Mouse (Mus musculus) CH12.LX (cell line): ENCODE results near the gene Pla2g16. TPM values are rescaled to one million over a fixed set of nuclear protein-coding genes. Genes with fewer than 3 reads are reported as not detected.

ENCODE experiments used
- DNase-seq: peaks from one replicate; pipeline ENCODE4 v3.0.0-alpha.2; 2013; ENCODE audit errors: extremely low read depth
- H3K27ac ChIP-seq: 2 replicates; pipeline ENCODE4 v1.5.1; 2012; ENCODE audit warnings: low read depth, mild to moderate bottlenecking, control low read depth, moderate library complexity; ENCODE audit not compliant: insufficient read depth
- H3K27me3 ChIP-seq: replicated peaks from 2 replicates; pipeline ENCODE3; 2012; ENCODE audit warnings: inconsistent platforms
- H3K36me3 ChIP-seq, 2 experiments: replicated peaks in 1 of 2; 2 replicates each; pipeline versions ENCODE3 to v1.6.1; 2012; ENCODE audit warnings: inconsistent platforms in 1 of 2, low read length in 1 of 2, mild to moderate bottlenecking in 1 of 2, mixed read lengths in 1 of 2, moderate library complexity in 1 of 2; ENCODE audit not compliant: control insufficient read depth in 1 of 2, insufficient read depth in 1 of 2
- H3K4me1 ChIP-seq, 2 experiments: 2 replicates each; pipeline ENCODE4 v1.6.1; 2012; ENCODE audit warnings: inconsistent platforms in 1 of 2, moderate library complexity in 1 of 2; ENCODE audit not compliant: insufficient read depth in 2 of 2, control insufficient read depth in 1 of 2
- H3K4me2 ChIP-seq: 2 replicates; pipeline ENCODE4 v1.6.1; 2012; ENCODE audit warnings: low read depth, mild to moderate bottlenecking, control low read depth; ENCODE audit not compliant: poor library complexity, insufficient read depth, severe bottlenecking
- H3K4me3 ChIP-seq, 3 experiments: fragments of 150-350 bp in 1 of 3; sonication (generic) in 1 of 3; replicated peaks in 1 of 3; 2 replicates each; pipeline versions ENCODE3 to v1.5.1; 2011 to 2012; ENCODE audit warnings: low read depth in 2 of 3, low read length in 2 of 3, mild to moderate bottlenecking in 2 of 3, moderate library complexity in 2 of 3, control low read depth in 1 of 3, improper control_type of control experiment in 1 of 3, inconsistent platforms in 1 of 3, mixed read lengths in 1 of 3; ENCODE audit not compliant: poor library complexity in 1 of 3
- H3K79me2 ChIP-seq: replicated peaks from 2 replicates; pipeline ENCODE4 v1.6.1; 2012; ENCODE audit warnings: mild to moderate bottlenecking, moderate library complexity; ENCODE audit not compliant: control insufficient read depth, poor library complexity, insufficient read depth, severe bottlenecking; ENCODE audit errors: extremely low read depth
- H3K9ac ChIP-seq: 2 replicates; pipeline ENCODE4 v1.6.1; 2012; ENCODE audit warnings: low read depth, mild to moderate bottlenecking, control low read depth, moderate library complexity; ENCODE audit not compliant: insufficient read depth
- H3K9me3 ChIP-seq: replicated peaks from 2 replicates; pipeline ENCODE3; 2012; ENCODE audit warnings: low read length, inconsistent platforms, mixed read lengths
- BHLHE40 ChIP-seq: IDR thresholded peaks from 2 replicates; pipeline ENCODE4 v1.6.1; 2011; ENCODE audit warnings: mild to moderate bottlenecking, low read depth, low read length, improper control_type of control experiment
- CHD1 ChIP-seq: IDR thresholded peaks from 2 replicates; pipeline ENCODE4 v1.6.1; 2012; ENCODE audit warnings: low read depth, low read length, improper control_type of control experiment, inconsistent platforms
- CTCF ChIP-seq, 2 experiments: IDR thresholded peaks in 1 of 2; conservative IDR thresholded peaks in 1 of 2; 2 replicates each; pipeline ENCODE4 v1.5.1; 2011 to 2012; ENCODE audit warnings: low read depth in 2 of 2, low read length in 2 of 2, improper control_type of control experiment in 1 of 2, inconsistent platforms in 1 of 2, mild to moderate bottlenecking in 1 of 2, moderate library complexity in 1 of 2
- ELF1 ChIP-seq: IDR thresholded peaks from 2 replicates; pipeline ENCODE4 v1.6.1; 2014; ENCODE audit warnings: low read depth, mild to moderate bottlenecking, inconsistent platforms, low read length, improper control_type of control experiment
- ETS1 ChIP-seq: conservative IDR thresholded peaks from 2 replicates; pipeline ENCODE4 v1.6.1; 2012; ENCODE audit warnings: low read depth, mild to moderate bottlenecking, inconsistent platforms, low read length, improper control_type of control experiment, moderate library complexity
- HCFC1 ChIP-seq: IDR thresholded peaks from 2 replicates; pipeline ENCODE4 v1.6.1; 2012; ENCODE audit warnings: low read depth, mild to moderate bottlenecking, inconsistent platforms, low read length, improper control_type of control experiment
- IRF4 ChIP-seq: IDR thresholded peaks from 2 replicates; pipeline ENCODE4 v1.6.1; 2014; ENCODE audit warnings: low read depth, mild to moderate bottlenecking, inconsistent platforms, low read length, improper control_type of control experiment
- JUN ChIP-seq: IDR thresholded peaks from 2 replicates; pipeline ENCODE4 v1.6.1; 2011; ENCODE audit warnings: low read depth, mild to moderate bottlenecking, low read length, improper control_type of control experiment, moderate library complexity; ENCODE audit not compliant: insufficient read depth
- JUND ChIP-seq: conservative IDR thresholded peaks from 2 replicates; pipeline ENCODE4 v1.6.1; 2011; ENCODE audit warnings: low read depth, low read length, improper control_type of control experiment
- MAFK ChIP-seq: IDR thresholded peaks from 2 replicates; pipeline ENCODE4 v1.6.1; 2011; ENCODE audit warnings: low read length, improper control_type of control experiment; ENCODE audit not compliant: insufficient replicate concordance
- MEF2A ChIP-seq: IDR thresholded peaks from 2 replicates; pipeline ENCODE4 v1.6.1; 2014; ENCODE audit warnings: low read depth, mild to moderate bottlenecking, inconsistent platforms, low read length, improper control_type of control experiment, borderline replicate concordance
- MYC ChIP-seq: IDR thresholded peaks from 2 replicates; pipeline ENCODE4 v1.6.1; 2011; ENCODE audit warnings: low read depth, mild to moderate bottlenecking, improper control_type of control experiment, low read length
- NRF1 ChIP-seq: IDR thresholded peaks from 2 replicates; pipeline ENCODE4 v1.6.1; 2014; ENCODE audit warnings: low read depth, mild to moderate bottlenecking, inconsistent platforms, low read length, improper control_type of control experiment, moderate library complexity
- POLR2A ChIP-seq: IDR thresholded peaks from 2 replicates; pipeline ENCODE4 v1.6.1; 2011; ENCODE audit warnings: low read depth, mild to moderate bottlenecking, improper control_type of control experiment, low read length
- SIN3A ChIP-seq: IDR thresholded peaks from 2 replicates; pipeline ENCODE4 v1.6.1; 2012; ENCODE audit warnings: low read length, improper control_type of control experiment, inconsistent platforms
- SMC3 ChIP-seq: IDR thresholded peaks from 2 replicates; pipeline ENCODE4 v1.6.1; 2011; ENCODE audit warnings: low read depth, low read length, improper control_type of control experiment
- TCF12 ChIP-seq: IDR thresholded peaks from 2 replicates; pipeline ENCODE4 v1.6.1; 2014; ENCODE audit warnings: low read depth, mild to moderate bottlenecking, inconsistent platforms, low read length, improper control_type of control experiment
- UBTF ChIP-seq: IDR thresholded peaks from 2 replicates; pipeline ENCODE4 v1.6.1; 2012; ENCODE audit warnings: low read depth, mild to moderate bottlenecking, inconsistent platforms, low read length, improper control_type of control experiment, moderate library complexity
- USF1 ChIP-seq: IDR thresholded peaks from 2 replicates; pipeline ENCODE4 v1.6.1; 2014; ENCODE audit warnings: low read depth, mild to moderate bottlenecking, inconsistent platforms, low read length, improper control_type of control experiment
- USF2 ChIP-seq: conservative IDR thresholded peaks from 2 replicates; pipeline ENCODE4 v1.6.1; 2011; ENCODE audit warnings: low read depth, low read length, improper control_type of control experiment
- ZKSCAN1 ChIP-seq: IDR thresholded peaks from 2 replicates; pipeline ENCODE4 v1.6.1; 2012; ENCODE audit warnings: low read depth, inconsistent platforms, low read length, improper control_type of control experiment, borderline replicate concordance
- ZMIZ1 ChIP-seq: IDR thresholded peaks from 2 replicates; pipeline ENCODE4 v1.6.1; 2012; ENCODE audit warnings: low read depth, mild to moderate bottlenecking, inconsistent platforms, low read length, improper control_type of control experiment
- dilution Hi-C: fragments of 300-500 bp; cut with MboI; formaldehyde crosslinking; loops from 2 replicates; pipeline ENCODE4 v1.14.3; 2020; ENCODE audit warnings: low sequenced_read_pairs; ENCODE audit not compliant: extremely low pct_unique_long_range_greater_than_20kb, extremely low pct_ligation_motif_present
- in situ Hi-C: fragments of 300-500 bp; cut with MboI; formaldehyde crosslinking; loops from 3 replicates; pipeline ENCODE4 v1.14.3; 2019; ENCODE audit warnings: low sequenced_read_pairs, low pct_ligation_motif_present, low pct_unique_long_range_greater_than_20kb, mixed read lengths
- polyA plus RNA-seq: library from polyadenylated mRNA; unstranded; fragments of >175 nt; gene quantifications from 2 replicates; pipeline ENCODE4 v1.2.1, GENCODE M21; 2012; ENCODE audit warnings: low read depth; ENCODE audit not compliant: insufficient read length
- total RNA-seq, 2 experiments: library from RNA; depleted of rRNA; stranded (reverse); fragments of 300-350 nt in 1 of 2; fragments of >200 nt in 1 of 2; gene quantifications; 2 replicates each; pipeline ENCODE4 v1.2.3; 2012 to 2014

The Pla2g16 gene
- total and polyA plus RNA-seq, 3 experiments: 15.4 to 28.2 (median 19.5) TPM

DNA sequence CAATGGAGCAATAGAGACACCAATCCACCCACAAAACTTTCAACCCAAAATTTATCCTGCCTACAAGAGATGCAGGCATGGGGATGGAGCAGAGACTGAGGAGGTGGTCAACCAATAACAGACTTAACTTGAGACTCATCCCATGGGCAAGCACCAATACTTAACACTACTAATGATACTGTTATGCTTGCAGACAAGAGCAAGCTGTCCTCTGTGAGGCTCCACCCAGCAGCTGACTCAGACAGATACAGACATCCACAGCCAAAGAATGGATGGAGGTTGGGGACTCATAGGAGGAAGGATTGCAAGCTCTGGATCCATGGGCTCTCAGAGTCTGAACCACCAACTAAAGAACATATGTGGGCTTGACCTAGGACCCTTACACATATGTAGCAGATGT is 3.8 kb upstream of the Pla2g16 start:
- Histone ChIP-seq H3K9ac (no peak overlapping the region), H3K27me3 (peaks cover 4% of the 10 kb centered on the region), H3K79me2 (no peaks in the 10 kb centered on the region), H3K36me3 (no peaks in the 10 kb centered on the region)
- dilution Hi-C loops: no loop called here
- TF ChIP-seq JUND (no peak), IRF4 (no peak), USF1 (no peak), MYC (no peak), ZMIZ1 (no peak), POLR2A (no peak), ZKSCAN1 (no peak), HCFC1 (no peak), TCF12 (no peak), ELF1 (no peak)
- TF ChIP-seq, all 38 proteins: peak for 0
- DNase-seq: no peak
- in situ Hi-C loops: no loop called here
- Histone ChIP-seq H3K27ac (no peak overlapping the region), H3K4me2 (no peak overlapping the region), H3K4me3 (no peak overlapping the region), H3K4me1 (peaks cover 0 to 3% of the 10 kb centered on the region in 2 experiments; a peak in 2 of 4 replicates), H3K9me3 (no peaks in the 10 kb centered on the region)

DNA sequence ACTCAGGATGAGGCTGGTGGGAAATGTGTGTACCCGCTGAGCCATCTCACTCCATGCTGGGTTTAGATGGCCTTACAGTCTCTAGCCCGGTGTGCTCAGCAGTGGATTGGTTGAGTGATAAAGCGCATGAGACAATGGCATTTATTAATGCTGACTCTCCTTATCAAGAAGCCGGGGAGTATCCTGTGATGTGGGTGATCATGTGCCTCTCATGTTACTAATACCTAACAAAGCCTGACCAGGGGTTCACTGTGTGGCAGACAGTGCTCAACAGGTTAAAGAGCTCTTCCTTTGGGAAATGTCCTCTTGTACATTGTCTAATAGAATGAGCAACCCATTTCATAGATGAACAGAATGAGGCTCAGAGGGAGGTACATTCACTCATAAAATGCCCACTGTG is 2.4 kb upstream of the Pla2g16 start:
- dilution Hi-C loops: no loop called here
- peaks cover 0 to 4% of the 10 kb centered on the region in 2 experiments for H3K36me3 ChIP-seq
- no peak for DNase-seq
- in situ Hi-C loops: no loop called here
- peaks cover 0 to 14% of the 10 kb centered on the region in 2 experiments; a peak in 2 of 4 replicates for H3K4me1 ChIP-seq
- H3K4me3 ChIP-seq: no peak overlapping the region
- no peak overlapping the region for H3K27ac ChIP-seq
- H3K79me2 ChIP-seq: no peaks in the 10 kb centered on the region; the same call in 1 of the 2 replicates
- H3K4me2 ChIP-seq: no peak overlapping the region
- TF ChIP-seq SIN3A: no peak
- TF ChIP-seq NRF1: no peak
- TF ChIP-seq CTCF (conservative IDR thresholded peaks at IDR 0.05 in 1 of 2, IDR thresholded peaks at IDR 0.05 in 1 of 2; ENCODE audit: low read depth in 2 of 2, low read length in 2 of 2): no peak
- TF ChIP-seq USF1: no peak
- no peak for TF ChIP-seq USF2
- TF ChIP-seq MEF2A: no peak
- TF ChIP-seq HCFC1: no peak
- no peak for TF ChIP-seq MAFK
- no peak for TF ChIP-seq UBTF
- no peak for TF ChIP-seq ETS1
- no peak for TF ChIP-seq BHLHE40
- no peak for TF ChIP-seq SMC3
- TF ChIP-seq CHD1: no peak
- TF ChIP-seq JUN: no peak
- no peak for TF ChIP-seq IRF4
- H3K9me3 ChIP-seq: no peaks in the 10 kb centered on the region
- H3K27me3 ChIP-seq: peaks cover 4% of the 10 kb centered on the region
- H3K9ac ChIP-seq: no peak overlapping the region
